Mouse (Mus musculus) left cerebral cortex, postnatal 25 days (tissue): ENCODE results near the gene Zbp1. TPM values are rescaled to one million over a fixed set of nuclear protein-coding genes. Genes with fewer than 3 reads are reported as not detected.
A peak's percentile ranks its signal among the peaks of the same experiment; 100 is the strongest.

Experiments
- DNase-seq, 2 experiments: peaks; one replicate each; pipeline ENCODE4 v3.0.0; 2022; ENCODE audit warnings: low spot score in 2 of 2, mixed read lengths in 1 of 2
- intact Hi-C: fragments of 180-260 bp; cut with DNase I; formaldehyde crosslinking; loops from one replicate; pipeline ENCODE4 v1.15.1; 2025
- total RNA-seq, 2 experiments: library from RNA; stranded (reverse); gene quantifications; 2 replicates each; pipeline ENCODE4 v1.2.3; 2021

Zbp1 gene
- total RNA-seq, 2 experiments from 2014 or later: not detected

- DNase-seq: no peak
- intact Hi-C loops: no loop called here
These were observed 53.4 kb downstream of the Zbp1 start for GRCm38 (mm10) chr2:173165357-173165756.

GRCm38 (mm10) chr2:173164946-173165345, 53.8 kb downstream of the Zbp1 start:
- no peak for DNase-seq
- intact Hi-C loops: no loop called here

GRCm38 (mm10) chr2:173164358-173164757, 54.4 kb downstream of the Zbp1 start:
- intact Hi-C loops: no loop called here
- no peak for DNase-seq

GRCm38 (mm10) chr2:173163380-173163779, 55.3 kb downstream of the Zbp1 start:
- intact Hi-C loops: no loop called here
- no peak for DNase-seq

- intact Hi-C loops: no loop called here
- DNase-seq: peak; percentile 39 to 51
These were observed 59.1 kb downstream of the Zbp1 start for GRCm38 (mm10) chr2:173159354-173160311.

- DNase-seq: no peak
- intact Hi-C loops: no loop called here
These were observed 60.2 kb downstream of the Zbp1 start for GRCm38 (mm10) chr2:173158390-173159055.

GRCm38 (mm10) chr2:173157871-173158270, 60.9 kb downstream of the Zbp1 start:
- DNase-seq: no peak
- intact Hi-C loops: no loop called here

- DNase-seq: no peak
- intact Hi-C loops: no loop called here
These were observed 61.3 kb downstream of the Zbp1 start for GRCm38 (mm10) chr2:173157376-173157775.

- DNase-seq: no peak
- intact Hi-C loops: no loop called here
These were observed 61.8 kb downstream of the Zbp1 start for GRCm38 (mm10) chr2:173156923-173157322.

Other genes with a start within 250 kb of the Zbp1 start
- under 1 TPM; 0.41 to 0.73 TPM for gene Spo11, start 241.2 kb downstream of the Zbp1 start, total RNA-seq
- gene Rae1, start 218.8 kb downstream of the Zbp1 start, total RNA-seq: 10 to 100 TPM; 54.5 to 54.8 TPM
- 1 to 10 TPM; 2.2 to 3.4 TPM for gene Rbm38, start 198.4 kb downstream of the Zbp1 start, total RNA-seq
- under 1 TPM in 1 of 2 experiments, not detected in 1; 0.14 TPM for gene Ctcfl, start 99.4 kb downstream of the Zbp1 start, total RNA-seq
- not detected for gene Pck1, start 65.9 kb downstream of the Zbp1 start, total RNA-seq
- gene Pmepa1, start 57.6 kb upstream of the Zbp1 start, total RNA-seq: 10 to 100 TPM; 44.9 to 53.8 TPM